Mouse (Mus musculus) megakaryocyte, embryonic 14.5 days (primary cell): ENCODE results near the gene Trhde.

Source experiments
- FLI1 ChIP-seq: IDR thresholded peaks from 2 replicates; pipeline ENCODE4 v1.6.1; 2012; ENCODE audit warnings: low read length, inconsistent platforms, mixed read lengths
- GATA1 ChIP-seq: IDR thresholded peaks from 3 replicates; pipeline ENCODE4 v1.6.1; 2012; ENCODE audit warnings: mixed read lengths, low read length, inconsistent platforms, borderline replicate concordance

DNA sequence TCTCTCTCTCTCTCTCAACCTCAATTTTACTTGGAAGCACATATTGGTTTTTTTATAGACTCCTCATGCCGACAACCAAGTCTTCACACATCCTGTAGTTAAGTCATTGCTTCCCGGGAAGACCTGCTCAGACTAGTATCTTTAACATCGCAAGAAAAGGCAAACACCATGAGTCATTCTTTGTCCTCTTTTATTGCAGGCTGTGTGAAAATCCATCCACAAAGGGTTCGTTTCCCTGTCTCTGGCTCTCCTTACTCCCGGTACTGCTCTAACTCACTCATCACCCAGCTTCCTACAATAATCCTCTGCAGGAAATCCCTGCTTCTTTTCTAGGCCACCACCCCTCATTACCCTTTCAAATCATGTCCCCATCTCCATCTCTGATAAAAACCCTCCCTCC is 39.3 kb upstream of the Trhde start:
- no peak for TF ChIP-seq FLI1
- no peak for TF ChIP-seq GATA1
